Mouse (Mus musculus): ENCODE measurements around the gene Lrrc34. TPM values are rescaled to one million over a fixed set of nuclear protein-coding genes. Genes with fewer than 3 reads are reported as not detected.

Lrrc34 gene
- polyA plus RNA-seq, 1 experiment from 2014 or later = 0.23 TPM

GRCm38 (mm10) chr3:30658486-30658885, 10.8 kb upstream of the Lrrc34 start:
- H3K9ac ChIP-seq (ENCODE audit: low read length) = no peak overlapping the region
- TF ChIP-seq CTCF (IDR thresholded peaks at IDR 0.05; ENCODE audit: low read depth) (no peak), EP300 (optimal IDR thresholded peaks at IDR 0.05) (no peak)
- H3K27me3 ChIP-seq (ENCODE audit: control insufficient read depth, insufficient read depth, low read length) = no peaks in the 10 kb centered on the region
- no peak overlapping the region for H3K27ac ChIP-seq (replicated peaks)
- H3K4me1 ChIP-seq (replicated peaks; ENCODE audit: control insufficient read depth, insufficient read depth) = no peaks in the 10 kb centered on the region
- DNase-seq (ENCODE audit: low spot score) = no peak
- 74% methylated on average over 9 of the region's 9 CpGs for WGBS
- no peaks in the 10 kb centered on the region for H3K36me3 ChIP-seq (ENCODE audit: control insufficient read depth, insufficient read depth, low read length)
- no peak overlapping the region for H3K4me2 ChIP-seq (replicated peaks; ENCODE audit: low read depth)
- no peak for ATAC-seq (ENCODE audit: low FRiP score, low TSS enrichment)
- no peak overlapping the region for H3K4me3 ChIP-seq (ENCODE audit: low read depth, low read length)
- H3K9me3 ChIP-seq (ENCODE audit: control insufficient read depth, low read length) = no peaks in the 10 kb centered on the region

- WGBS = 76% methylated on average over 5 of the region's 5 CpGs
- Histone ChIP-seq H3K4me2 (replicated peaks; ENCODE audit: low read depth) (no peak overlapping the region), H3K4me3 (ENCODE audit: low read depth, low read length) (no peak overlapping the region), H3K27ac (replicated peaks) (no peak overlapping the region), H3K27me3 (ENCODE audit: control insufficient read depth, insufficient read depth, low read length) (no peaks in the 10 kb centered on the region), H3K36me3 (ENCODE audit: control insufficient read depth, insufficient read depth, low read length) (no peaks in the 10 kb centered on the region), H3K4me1 (replicated peaks; ENCODE audit: control insufficient read depth, insufficient read depth) (no peaks in the 10 kb centered on the region), H3K9ac (ENCODE audit: low read length) (no peak overlapping the region), H3K9me3 (ENCODE audit: control insufficient read depth, low read length) (no peaks in the 10 kb centered on the region)
- DNase-seq (ENCODE audit: low spot score) (no peak), ATAC-seq (ENCODE audit: low FRiP score, low TSS enrichment) (no peak)
- TF ChIP-seq CTCF (IDR thresholded peaks at IDR 0.05; ENCODE audit: low read depth) (no peak), EP300 (optimal IDR thresholded peaks at IDR 0.05) (no peak)
Measured at GRCm38 (mm10) chr3:30655937-30656336, 8.3 kb upstream of the Lrrc34 start.

- H3K4me1 ChIP-seq (replicated peaks; ENCODE audit: control insufficient read depth, insufficient read depth) = no peaks in the 10 kb centered on the region
- DNase-seq (ENCODE audit: low spot score) = peak; percentile 76
- TF ChIP-seq CTCF (IDR thresholded peaks at IDR 0.05; ENCODE audit: low read depth) (peak; percentile 72), EP300 (optimal IDR thresholded peaks at IDR 0.05) (no peak)
Measured at GRCm38 (mm10) chr3:30650062-30650841, 2.6 kb upstream of the Lrrc34 start.

GRCm38 (mm10) chr3:30648466-30648865, 797 bp upstream of the Lrrc34 start:
- no peaks in the 10 kb centered on the region for H3K9me3 ChIP-seq (ENCODE audit: control insufficient read depth, low read length)
- TF ChIP-seq EP300 (optimal IDR thresholded peaks at IDR 0.05) = no peak
- no peak for TF ChIP-seq CTCF (IDR thresholded peaks at IDR 0.05; ENCODE audit: low read depth)
- no peak overlapping the region for H3K27ac ChIP-seq (replicated peaks)
- DNase-seq (ENCODE audit: low spot score) = no peak
- H3K4me3 ChIP-seq (ENCODE audit: low read depth, low read length) = no peak overlapping the region
- ATAC-seq (ENCODE audit: low FRiP score, low TSS enrichment) = no peak
- H3K4me2 ChIP-seq (replicated peaks; ENCODE audit: low read depth) = no peak overlapping the region
- H3K36me3 ChIP-seq (ENCODE audit: control insufficient read depth, insufficient read depth, low read length) = no peaks in the 10 kb centered on the region
- no peak overlapping the region for H3K9ac ChIP-seq (ENCODE audit: low read length)
- no peaks in the 10 kb centered on the region for H3K27me3 ChIP-seq (ENCODE audit: control insufficient read depth, insufficient read depth, low read length)
- H3K4me1 ChIP-seq (replicated peaks; ENCODE audit: control insufficient read depth, insufficient read depth) = no peaks in the 10 kb centered on the region
- WGBS = 87% methylated on average over 2 of the region's 2 CpGs

More at GRCm38 (mm10) chr3:30650062-30650841, 2.6 kb upstream of the Lrrc34 start:
- H3K4me2 ChIP-seq (replicated peaks; ENCODE audit: low read depth) = peak overlapping the region; percentile 63
- peak overlapping the region; percentile 35; the same call in 1 of the 2 replicates for H3K9ac ChIP-seq (ENCODE audit: low read length)
- peak; percentile 84 for ATAC-seq (ENCODE audit: low FRiP score, low TSS enrichment)
- WGBS = under 1% methylated on average over 41 of the region's 41 CpGs
- no peak overlapping the region for H3K27ac ChIP-seq (replicated peaks)
- no peaks in the 10 kb centered on the region for H3K27me3 ChIP-seq (ENCODE audit: control insufficient read depth, insufficient read depth, low read length)
- H3K36me3 ChIP-seq (ENCODE audit: control insufficient read depth, insufficient read depth, low read length) = no peaks in the 10 kb centered on the region
- H3K4me3 ChIP-seq (ENCODE audit: low read depth, low read length) = peak overlapping the region; percentile 37
- no peaks in the 10 kb centered on the region for H3K9me3 ChIP-seq (ENCODE audit: control insufficient read depth, low read length)

GRCm38 (mm10) chr3:30646761-30647160, 908 bp downstream of the Lrrc34 start:
- Histone ChIP-seq H3K27ac (replicated peaks) (no peak overlapping the region), H3K36me3 (ENCODE audit: control insufficient read depth, insufficient read depth, low read length) (no peaks in the 10 kb centered on the region), H3K4me2 (replicated peaks; ENCODE audit: low read depth) (no peak overlapping the region), H3K9me3 (ENCODE audit: control insufficient read depth, low read length) (no peaks in the 10 kb centered on the region), H3K27me3 (ENCODE audit: control insufficient read depth, insufficient read depth, low read length) (no peaks in the 10 kb centered on the region), H3K9ac (ENCODE audit: low read length) (no peak overlapping the region), H3K4me3 (ENCODE audit: low read depth, low read length) (no peak overlapping the region), H3K4me1 (replicated peaks; ENCODE audit: control insufficient read depth, insufficient read depth) (no peaks in the 10 kb centered on the region)
- 50% methylated on average over 8 of the region's 8 CpGs for WGBS
- TF ChIP-seq EP300 (optimal IDR thresholded peaks at IDR 0.05) (no peak), CTCF (IDR thresholded peaks at IDR 0.05; ENCODE audit: low read depth) (no peak)
- no peak for ATAC-seq (ENCODE audit: low FRiP score, low TSS enrichment)
- no peak for DNase-seq (ENCODE audit: low spot score)

- ATAC-seq (ENCODE audit: low FRiP score, low TSS enrichment) = no peak
- Histone ChIP-seq H3K9ac (ENCODE audit: low read length) (no peak within 1 kb of the TSS), H3K4me2 (replicated peaks; ENCODE audit: low read depth) (no peak within 1 kb of the TSS), H3K9me3 (ENCODE audit: control insufficient read depth, low read length) (no peaks in the 10 kb centered on the region), H3K27ac (replicated peaks) (no peak within 1 kb of the TSS), H3K27me3 (ENCODE audit: control insufficient read depth, insufficient read depth, low read length) (no peaks in the 10 kb centered on the region), H3K4me1 (replicated peaks; ENCODE audit: control insufficient read depth, insufficient read depth) (no peaks in the 10 kb centered on the region), H3K4me3 (ENCODE audit: low read depth, low read length) (no peak within 1 kb of the TSS), H3K36me3 (ENCODE audit: control insufficient read depth, insufficient read depth, low read length) (no peaks in the 10 kb centered on the region)
- WGBS = 70% methylated on average over 2 of the region's 2 CpGs
- TF ChIP-seq EP300 (optimal IDR thresholded peaks at IDR 0.05) = no peak
- TF ChIP-seq CTCF (IDR thresholded peaks at IDR 0.05; ENCODE audit: low read depth) = no peak
- no peak for DNase-seq (ENCODE audit: low spot score)
Measured at GRCm38 (mm10) chr3:30644207-30644606, 3.5 kb downstream of the Lrrc34 start, which contains the start of gene Lrriq4. Gene Lrriq4, plus strand, starts transcription at chr3:30644507.
